Mouse (Mus musculus) hindbrain, embryonic 10.5 days (tissue): ENCODE results near the gene Pdss2. TPM values are rescaled to one million over a fixed set of nuclear protein-coding genes. Genes with fewer than 3 reads are reported as not detected.

Experiments
- DNase-seq: peaks from one replicate; pipeline ENCODE4 v3.0.0-alpha.2; 2017; ENCODE audit warnings: low spot score
- H3K27ac ChIP-seq: fragments of 300-500 bp; sonication (generic); 2 replicates; pipeline ENCODE4 v1.5.1; 2016; ENCODE audit warnings: mild to moderate bottlenecking, moderate library complexity
- H3K27me3 ChIP-seq: fragments of 300-500 bp; sonication (generic); 2 replicates; pipeline ENCODE4 v1.6.1; 2016; ENCODE audit warnings: mild to moderate bottlenecking; ENCODE audit not compliant: poor library complexity, insufficient read depth, severe bottlenecking
- H3K36me3 ChIP-seq: fragments of 300-500 bp; sonication (generic); 2 replicates; pipeline ENCODE4 v1.6.1; 2016; ENCODE audit warnings: mild to moderate bottlenecking, moderate library complexity
- H3K4me1 ChIP-seq: fragments of 300-500 bp; sonication (generic); replicated peaks from 2 replicates; pipeline ENCODE4 v1.6.1; 2016; ENCODE audit warnings: mild to moderate bottlenecking
- H3K4me3 ChIP-seq: fragments of 300-500 bp; sonication (generic); 2 replicates; pipeline ENCODE4 v1.5.1; 2016; ENCODE audit warnings: mild to moderate bottlenecking, moderate library complexity
- H3K9me3 ChIP-seq: fragments of 300-500 bp; sonication (generic); 2 replicates; pipeline ENCODE4 v1.6.1; 2016; ENCODE audit warnings: mild to moderate bottlenecking, moderate library complexity
- WGBS: fragments of 180-500 bp; shearing (Covaris S2); methylation state at CpG from one replicate; pipeline ENCODE4 v1.1.7; 2016; 5-methylcytosine and 5-hydroxymethylcytosine counted together
- polyA plus RNA-seq: library from polyadenylated mRNA; unstranded; fragments of >200 nt; fragmentation: Nextera tagmentation; extraction: Ambion mirVana; gene quantifications from 2 replicates; pipeline ENCODE4 v1.2.1, GENCODE M21; 2016

Pdss2 gene
- polyA plus RNA-seq, 1 experiment from 2014 or later, result 13.4 TPM

DNA sequence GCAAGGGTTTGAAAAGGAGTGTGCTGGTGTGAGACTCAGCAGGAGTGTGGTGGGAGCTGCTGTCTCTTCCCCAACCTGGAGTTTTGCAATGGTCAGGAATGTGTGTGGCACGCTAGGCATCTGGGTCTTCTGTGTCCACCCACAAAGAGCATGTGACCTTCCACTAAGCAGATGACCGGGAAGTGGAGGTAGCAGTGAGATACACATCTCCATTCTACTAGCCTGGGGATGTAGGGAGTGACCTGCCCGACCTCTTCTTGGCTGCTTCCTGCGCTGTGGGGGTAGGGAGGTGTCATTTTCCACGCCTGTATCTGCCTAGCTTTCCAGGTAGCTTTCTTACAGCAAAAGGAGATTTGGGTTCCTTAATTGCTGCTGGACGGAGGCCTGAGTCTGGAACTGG is 268.3 kb downstream of the Pdss2 start:
- H3K36me3 ChIP-seq, result peaks cover 27% of the 10 kb centered on the region
- no peak for DNase-seq

GRCm38 (mm10) chr10:43490034-43490433 is 268.7 kb downstream of the Pdss2 start:
- Histone ChIP-seq H3K9me3 (no peaks in the 10 kb centered on the region), H3K27me3 (no peaks in the 10 kb centered on the region), H3K36me3 (peaks cover 30% of the 10 kb centered on the region), H3K4me1 (peaks cover 35% of the 10 kb centered on the region), H3K4me3 (no peak overlapping the region), H3K27ac (peak overlapping the region; percentile 53; the same call in 1 of the 2 replicates)
- WGBS, result 75% methylated on average over 8 of the region's 8 CpGs
- DNase-seq, result no peak

More for the DNA sequence above, 268.3 kb downstream of the Pdss2 start:
- no peak overlapping the region for H3K4me3 ChIP-seq
- no peaks in the 10 kb centered on the region for H3K27me3 ChIP-seq
- H3K9me3 ChIP-seq, result no peaks in the 10 kb centered on the region
- 49% methylated on average over 6 of the region's 6 CpGs for WGBS
- H3K27ac ChIP-seq, result 0 out of 2 replicates have a peak overlapping the region, but pooled peaks have one; percentile 53
- H3K4me1 ChIP-seq, result peaks cover 35% of the 10 kb centered on the region

- 90% methylated on average over 5 of the region's 5 CpGs for WGBS
These were observed 269.6 kb downstream of the Pdss2 start for GRCm38 (mm10) chr10:43490846-43491245.

GRCm38 (mm10) chr10:43502599-43502998 is 281.3 kb downstream of the Pdss2 start:
- H3K4me1 ChIP-seq, result no peaks in the 10 kb centered on the region
- H3K9me3 ChIP-seq, result no peaks in the 10 kb centered on the region
- no peaks in the 10 kb centered on the region for H3K27me3 ChIP-seq
- no peak overlapping the region for H3K27ac ChIP-seq
- no peak for DNase-seq
- no peak overlapping the region for H3K4me3 ChIP-seq
- WGBS, result 98% methylated on average over 4 of the region's 4 CpGs
- peaks cover 92% of the 10 kb centered on the region for H3K36me3 ChIP-seq

More at GRCm38 (mm10) chr10:43490846-43491245, 269.6 kb downstream of the Pdss2 start:
- H3K4me1 ChIP-seq, result peaks cover 35% of the 10 kb centered on the region
- H3K36me3 ChIP-seq, result peaks cover 33% of the 10 kb centered on the region
- no peaks in the 10 kb centered on the region for H3K27me3 ChIP-seq
- no peak for DNase-seq
- H3K27ac ChIP-seq, result 0 out of 2 replicates have a peak overlapping the region, but pooled peaks have one; percentile 53
- H3K4me3 ChIP-seq, result no peak overlapping the region
- no peaks in the 10 kb centered on the region for H3K9me3 ChIP-seq

- H3K4me3 ChIP-seq, result no peak overlapping the region
- H3K4me1 ChIP-seq, result no peaks in the 10 kb centered on the region
- no peak for DNase-seq
- no peak overlapping the region for H3K27ac ChIP-seq
- peaks cover 88% of the 10 kb centered on the region for H3K36me3 ChIP-seq
- H3K9me3 ChIP-seq, result no peaks in the 10 kb centered on the region
- 89% methylated on average over 1 of the region's 1 CpGs for WGBS
- H3K27me3 ChIP-seq, result no peaks in the 10 kb centered on the region
These were observed 283.0 kb downstream of the Pdss2 start for GRCm38 (mm10) chr10:43504291-43504690.

GRCm38 (mm10) chr10:43507051-43507450 is 285.8 kb downstream of the Pdss2 start:
- DNase-seq, result no peak
- no peak overlapping the region for H3K27ac ChIP-seq
- no peaks in the 10 kb centered on the region for H3K9me3 ChIP-seq
- no peaks in the 10 kb centered on the region for H3K4me1 ChIP-seq
- H3K4me3 ChIP-seq, result no peak overlapping the region
- WGBS, result 75% methylated on average over 4 of the region's 4 CpGs
- peaks cover 88% of the 10 kb centered on the region for H3K36me3 ChIP-seq
- no peaks in the 10 kb centered on the region for H3K27me3 ChIP-seq

- whole genome bisulfite sequencing, result 95% methylated on average over 7 of the region's 7 CpGs
- Histone ChIP-seq H3K4me3 (no peak overlapping the region), H3K9me3 (no peaks in the 10 kb centered on the region), H3K27me3 (no peaks in the 10 kb centered on the region), H3K36me3 (peaks cover 90% of the 10 kb centered on the region), H3K4me1 (no peaks in the 10 kb centered on the region), H3K27ac (no peak overlapping the region)
- DNase-seq, result no peak
These were observed 287.9 kb downstream of the Pdss2 start for GRCm38 (mm10) chr10:43509228-43509627.

- no peak overlapping the region for H3K4me3 ChIP-seq
- WGBS, result 97% methylated on average over 10 of the region's 10 CpGs
- H3K9me3 ChIP-seq, result no peaks in the 10 kb centered on the region
- H3K27ac ChIP-seq, result no peak overlapping the region
- no peak for DNase-seq
- H3K27me3 ChIP-seq, result no peaks in the 10 kb centered on the region
- 0 out of 2 replicates have a peak, but pooled peaks cover 4% of the 10 kb centered on the region for H3K4me1 ChIP-seq
- H3K36me3 ChIP-seq, result peaks cover 77% of the 10 kb centered on the region
These were observed 291.7 kb downstream of the Pdss2 start for GRCm38 (mm10) chr10:43512976-43513375.

Other genes with a start within 250 kb of the Pdss2 start
- 2.9 and 4.5 TPM in 2 replicates for gene Sobp, start 47.0 kb upstream of the Pdss2 start, polyA plus RNA-seq
- gene 9030612E09Rik, start 46.8 kb upstream of the Pdss2 start, polyA plus RNA-seq, result 1.7 and 1.8 TPM in 2 replicates